Mouse (Mus musculus) hindbrain, postnatal 0 days (tissue): ENCODE data around the gene Ppara. TPM values are rescaled to one million over a fixed set of nuclear protein-coding genes. Genes with fewer than 3 reads are reported as not detected.

Experiments
- ATAC-seq: fragments of 200-750 bp; cut with Nextera tagmentation; 2 replicates; pipeline ENCODE4 v1.8.0; 2017; ENCODE audit warnings: mild to moderate bottlenecking, moderate TSS enrichment, moderate library complexity
- DNase-seq: peaks from one replicate; pipeline ENCODE4 v3.0.0-alpha.2; 2015; ENCODE audit warnings: low spot score
- H3K27ac ChIP-seq: fragments of 300-500 bp; sonication (generic); 2 replicates; pipeline ENCODE4 v1.5.1; 2014; ENCODE audit warnings: mild to moderate bottlenecking
- H3K27me3 ChIP-seq: fragments of 300-500 bp; sonication (generic); 2 replicates; pipeline ENCODE4 v1.6.1; 2014; ENCODE audit warnings: low read length, mixed read lengths; ENCODE audit not compliant: insufficient read depth
- H3K36me3 ChIP-seq: fragments of 300-500 bp; sonication (generic); 2 replicates; pipeline ENCODE4 v1.6.1; 2014; ENCODE audit warnings: low read length, mixed read lengths; ENCODE audit not compliant: insufficient read depth
- H3K4me1 ChIP-seq: fragments of 300-500 bp; sonication (generic); 2 replicates; pipeline ENCODE4 v1.6.1; 2014; ENCODE audit warnings: antibody characterized with exemption, low read length, mixed read lengths; ENCODE audit not compliant: insufficient read depth
- H3K4me2 ChIP-seq: fragments of 300-500 bp; sonication (generic); 2 replicates; pipeline ENCODE4 v1.6.1; 2014; ENCODE audit warnings: low read depth, mild to moderate bottlenecking, low read length, moderate library complexity, mixed read lengths
- H3K4me3 ChIP-seq: fragments of 300-500 bp; sonication (generic); 2 replicates; pipeline ENCODE4 v1.5.1; 2014; ENCODE audit warnings: low read length
- H3K9ac ChIP-seq: fragments of 300-500 bp; sonication (generic); replicated peaks from 2 replicates; pipeline ENCODE4 v1.6.1; 2014; ENCODE audit warnings: mild to moderate bottlenecking, low read length, moderate library complexity, mixed read lengths
- H3K9me3 ChIP-seq: fragments of 300-500 bp; sonication (generic); 2 replicates; pipeline ENCODE4 v1.6.1; 2016; ENCODE audit warnings: low read length, mixed read lengths
- CTCF ChIP-seq: IDR thresholded peaks from 2 replicates; pipeline ENCODE4 v1.5.1; 2016; ENCODE audit warnings: antibody characterized with exemption, control low read depth, low read depth
- WGBS: fragments of 180-500 bp; shearing (Covaris S2); extraction: QIAGEN DNeasy Blood & Tissue Kit; methylation state at CpG from one replicate; pipeline ENCODE4 v1.1.7; 2014; 5-methylcytosine and 5-hydroxymethylcytosine counted together
- polyA plus RNA-seq: library from polyadenylated mRNA; unstranded; fragments of >200 nt; fragmentation: Nextera tagmentation; extraction: Ambion mirVana; gene quantifications from 2 replicates; pipeline ENCODE4 v1.2.1, GENCODE M21; 2015
- total RNA-seq: library from RNA; depleted of rRNA; stranded (reverse); fragments of >200 nt; gene quantifications from 2 replicates; pipeline ENCODE4 v1.2.3, GENCODE M21; 2014

Ppara gene
- total and polyA plus RNA-seq, 2 experiments from 2014 or later = 1.9 to 6.6 TPM

- H3K36me3 ChIP-seq = no peaks in the 10 kb centered on the region
- no peak overlapping the region for H3K27ac ChIP-seq
- peaks cover 28% of the 10 kb centered on the region for H3K27me3 ChIP-seq
- peaks cover 4% of the 10 kb centered on the region; the same call in 1 of the 2 replicates for H3K4me1 ChIP-seq
- no peak overlapping the region for H3K4me2 ChIP-seq
- H3K9me3 ChIP-seq = no peaks in the 10 kb centered on the region
- DNase-seq = no peak
- H3K9ac ChIP-seq = no peak overlapping the region
- ATAC-seq = no peak
- no peak for TF ChIP-seq CTCF
- no peak overlapping the region for H3K4me3 ChIP-seq
- 77% methylated on average over 5 of the region's 5 CpGs for WGBS
Observed at GRCm38 (mm10) chr15:85738939-85739338, 4.2 kb downstream of the Ppara start.

- no peak for DNase-seq
- Histone ChIP-seq H3K4me3 (no peak overlapping the region), H3K9me3 (no peaks in the 10 kb centered on the region), H3K27me3 (no peaks in the 10 kb centered on the region), H3K36me3 (no peaks in the 10 kb centered on the region), H3K4me1 (no peaks in the 10 kb centered on the region), H3K27ac (no peak overlapping the region), H3K9ac (no peak overlapping the region), H3K4me2 (no peak overlapping the region)
- WGBS = 85% methylated on average over 9 of the region's 9 CpGs
- no peak for ATAC-seq
- TF ChIP-seq CTCF = no peak
Observed at GRCm38 (mm10) chr15:85742608-85743007, 7.8 kb downstream of the Ppara start.

- WGBS = 79% methylated on average over 3 of the region's 3 CpGs
- no peak for TF ChIP-seq CTCF
- H3K9ac ChIP-seq = no peak overlapping the region
- no peak overlapping the region for H3K27ac ChIP-seq
- no peak for ATAC-seq
- H3K27me3 ChIP-seq = no peaks in the 10 kb centered on the region
- H3K4me2 ChIP-seq = no peak overlapping the region
- DNase-seq = no peak
- H3K36me3 ChIP-seq = no peaks in the 10 kb centered on the region
- H3K9me3 ChIP-seq = no peaks in the 10 kb centered on the region
- no peaks in the 10 kb centered on the region for H3K4me1 ChIP-seq
- H3K4me3 ChIP-seq = no peak overlapping the region
Observed at GRCm38 (mm10) chr15:85743946-85744345, 9.2 kb downstream of the Ppara start.

GRCm38 (mm10) chr15:85746178-85746577 is 11.4 kb downstream of the Ppara start:
- Histone ChIP-seq H3K36me3 (no peaks in the 10 kb centered on the region), H3K4me2 (no peak overlapping the region), H3K9ac (no peak overlapping the region), H3K4me1 (no peaks in the 10 kb centered on the region), H3K27ac (no peak overlapping the region), H3K9me3 (no peaks in the 10 kb centered on the region), H3K4me3 (no peak overlapping the region), H3K27me3 (no peaks in the 10 kb centered on the region)
- no peak for TF ChIP-seq CTCF
- ATAC-seq (no peak), DNase-seq (no peak)
- 51% methylated on average over 8 of the region's 8 CpGs for WGBS

GRCm38 (mm10) chr15:85746671-85747070 is 11.9 kb downstream of the Ppara start:
- H3K4me1 ChIP-seq = no peaks in the 10 kb centered on the region
- no peak overlapping the region for H3K4me3 ChIP-seq
- no peak overlapping the region for H3K4me2 ChIP-seq
- H3K27me3 ChIP-seq = no peaks in the 10 kb centered on the region
- no peak for DNase-seq
- whole genome bisulfite sequencing = 90% methylated on average over 13 of the region's 13 CpGs
- H3K36me3 ChIP-seq = no peaks in the 10 kb centered on the region
- no peak for ATAC-seq
- no peak for TF ChIP-seq CTCF
- no peak overlapping the region for H3K27ac ChIP-seq
- H3K9me3 ChIP-seq = no peaks in the 10 kb centered on the region
- no peak overlapping the region for H3K9ac ChIP-seq

GRCm38 (mm10) chr15:85747951-85748350 is 13.2 kb downstream of the Ppara start:
- Histone ChIP-seq H3K9me3 (no peaks in the 10 kb centered on the region), H3K27ac (no peak overlapping the region), H3K27me3 (no peaks in the 10 kb centered on the region), H3K4me1 (no peaks in the 10 kb centered on the region), H3K4me2 (no peak overlapping the region), H3K4me3 (no peak overlapping the region), H3K36me3 (no peaks in the 10 kb centered on the region), H3K9ac (no peak overlapping the region)
- TF ChIP-seq CTCF = no peak
- DNase-seq (no peak), ATAC-seq (no peak)
- 87% methylated on average over 5 of the region's 5 CpGs for WGBS

GRCm38 (mm10) chr15:85748466-85748865 is 13.7 kb downstream of the Ppara start:
- ATAC-seq = no peak
- Histone ChIP-seq H3K4me2 (no peak overlapping the region), H3K4me1 (no peaks in the 10 kb centered on the region), H3K27ac (no peak overlapping the region), H3K9ac (no peak overlapping the region), H3K36me3 (no peaks in the 10 kb centered on the region), H3K4me3 (no peak overlapping the region), H3K27me3 (no peaks in the 10 kb centered on the region), H3K9me3 (no peaks in the 10 kb centered on the region)
- DNase-seq = no peak
- TF ChIP-seq CTCF = no peak
- WGBS = 81% methylated on average over 3 of the region's 3 CpGs
